Mouse (Mus musculus): ENCODE measurements around the gene Klrg1.

Klrg1 gene

DNA sequence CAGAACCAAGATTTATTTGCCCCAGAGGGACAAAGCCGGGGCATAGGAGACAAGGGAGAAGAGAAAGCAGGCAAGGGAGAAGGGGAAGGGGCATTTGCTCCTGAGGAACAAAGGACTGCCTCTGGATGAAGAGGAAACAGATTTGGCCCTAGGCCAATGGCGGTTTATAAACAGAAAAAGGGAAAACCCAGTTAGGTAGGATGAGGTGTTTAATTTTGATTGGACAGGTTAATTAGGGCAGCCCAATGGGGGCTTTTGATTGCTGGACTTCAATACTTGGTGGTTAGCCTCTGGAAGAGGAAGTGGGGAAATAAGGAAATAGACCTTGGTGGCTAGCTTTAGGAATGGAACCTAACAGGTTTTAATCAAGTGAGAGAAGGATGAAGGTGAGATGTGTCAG, 9.5 kb upstream of the Klrg1 start:
- DNase-seq (ENCODE audit: low spot score in 2 of 2) = no peak

DNA sequence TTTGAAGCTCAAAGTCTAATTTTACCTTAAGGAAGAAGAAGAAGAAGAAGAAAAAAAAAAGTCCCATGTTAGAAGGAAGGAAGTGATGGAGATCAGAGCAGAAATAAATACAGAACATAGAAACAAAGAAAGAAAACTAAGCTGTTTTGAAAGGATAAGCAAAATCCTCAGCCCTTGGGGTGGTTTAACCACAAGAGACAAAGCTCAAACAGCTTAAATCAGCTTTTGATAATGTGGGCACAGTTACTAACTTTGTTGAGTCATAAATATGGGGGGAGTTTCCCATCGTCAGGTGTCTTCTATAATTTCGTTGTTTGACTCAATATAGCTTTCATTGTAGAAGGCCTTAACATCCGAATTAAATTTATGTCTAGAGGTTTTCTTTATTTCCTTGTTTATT, 9.1 kb upstream of the Klrg1 start:
- no peak for DNase-seq (ENCODE audit: low spot score in 2 of 2)

DNA sequence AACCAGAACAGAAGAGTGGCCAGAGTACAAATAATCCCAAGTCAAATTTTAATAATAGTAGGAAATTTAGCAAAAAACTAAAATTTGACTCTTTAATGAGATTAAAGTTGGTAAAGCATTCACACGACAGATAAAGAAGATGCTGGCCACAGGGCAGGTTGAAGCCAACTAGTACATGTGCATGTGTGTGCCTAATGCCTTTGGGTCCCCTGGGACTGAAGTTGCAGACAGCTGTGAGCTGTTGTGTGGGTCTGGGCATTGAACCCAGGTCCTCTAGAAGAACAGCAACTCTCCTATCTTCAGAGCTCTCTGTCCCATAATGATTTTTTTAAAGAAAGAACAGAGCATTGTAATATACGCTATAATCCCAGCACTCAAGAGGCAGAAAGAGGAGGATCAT, 8.6 kb upstream of the Klrg1 start:
- no peak for DNase-seq (ENCODE audit: low spot score in 2 of 2)

DNA sequence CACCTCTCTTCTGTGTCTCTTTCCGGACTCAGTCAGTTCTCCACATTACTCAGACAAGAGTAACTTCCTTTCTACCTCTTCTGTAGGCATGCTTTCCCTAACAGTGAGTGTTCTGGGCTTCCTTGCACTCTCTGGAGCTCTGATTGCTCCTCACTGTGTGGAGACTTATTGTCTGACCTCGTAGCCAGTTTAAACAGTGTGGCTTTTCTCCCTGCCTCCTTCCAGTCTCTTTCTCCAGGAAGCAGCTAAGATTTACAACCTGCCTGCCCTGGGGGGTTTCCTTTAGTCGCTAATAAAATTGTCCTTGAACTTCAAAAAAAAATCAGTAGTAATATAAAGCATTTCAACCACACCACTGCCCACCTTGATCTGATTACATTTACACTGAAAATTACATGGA, 7.6 kb upstream of the Klrg1 start:
- DNase-seq (ENCODE audit: low spot score in 2 of 2) = no peak

DNA sequence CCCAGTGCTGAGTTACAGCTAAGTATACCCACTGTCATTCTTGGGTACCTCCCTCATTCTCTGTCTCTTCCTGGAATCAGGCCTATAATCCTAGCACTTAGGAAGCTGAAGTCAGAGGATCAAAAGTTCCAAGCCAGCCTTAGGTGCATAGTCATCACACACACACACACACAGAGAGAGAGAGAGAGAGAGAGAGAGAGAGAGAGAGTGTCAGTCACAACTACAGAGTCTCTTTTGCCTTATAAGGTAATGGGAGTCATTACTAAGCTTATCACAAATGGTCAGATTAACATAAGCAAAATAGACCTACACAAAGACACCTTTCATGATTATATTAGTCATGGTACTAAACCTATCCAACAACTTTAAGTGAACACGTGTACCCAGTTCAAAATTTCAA, 6.6 kb upstream of the Klrg1 start:
- DNase-seq (ENCODE audit: low spot score in 2 of 2) = no peak

DNA sequence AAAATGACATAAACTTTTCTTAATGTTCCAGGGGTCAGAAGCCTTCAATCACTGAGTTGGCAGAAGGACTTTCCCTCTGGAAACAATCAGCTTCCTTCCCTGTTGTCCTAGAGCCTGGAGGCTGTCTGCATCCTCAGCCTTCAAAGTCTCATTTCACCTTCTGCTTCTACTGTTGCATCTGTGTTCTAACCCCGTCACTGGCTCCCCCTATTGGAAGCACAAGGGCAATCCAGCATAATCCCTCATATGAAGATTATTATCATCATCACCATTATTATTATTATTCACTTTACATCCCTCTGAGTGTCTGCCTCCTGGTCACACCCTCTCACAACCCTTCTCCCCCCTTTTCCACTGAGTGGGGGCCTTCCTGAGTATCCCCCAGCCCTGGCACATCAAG, 5.6 kb upstream of the Klrg1 start:
- DNase-seq (ENCODE audit: low spot score in 2 of 2) = no peak

DNA sequence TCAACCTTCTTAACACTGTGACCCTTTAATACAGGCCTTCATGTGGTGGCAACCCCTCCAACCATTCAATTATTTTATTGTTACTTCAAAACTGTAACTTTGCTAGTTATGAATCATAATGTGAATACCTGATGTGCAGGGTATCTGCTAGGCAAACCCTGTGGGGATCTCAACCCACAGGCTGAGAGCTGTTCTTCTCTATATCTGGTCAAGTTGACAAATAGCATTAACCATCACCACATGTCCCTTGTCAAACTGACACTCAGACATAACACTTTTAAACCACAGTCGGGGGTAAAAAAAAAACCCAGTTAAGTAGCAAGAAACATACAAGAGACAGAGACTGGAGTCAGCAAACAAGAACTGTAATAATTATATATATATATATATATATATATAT, 2.1 kb upstream of the Klrg1 start:
- DNase-seq (ENCODE audit: low spot score in 2 of 2) = no peak

DNA sequence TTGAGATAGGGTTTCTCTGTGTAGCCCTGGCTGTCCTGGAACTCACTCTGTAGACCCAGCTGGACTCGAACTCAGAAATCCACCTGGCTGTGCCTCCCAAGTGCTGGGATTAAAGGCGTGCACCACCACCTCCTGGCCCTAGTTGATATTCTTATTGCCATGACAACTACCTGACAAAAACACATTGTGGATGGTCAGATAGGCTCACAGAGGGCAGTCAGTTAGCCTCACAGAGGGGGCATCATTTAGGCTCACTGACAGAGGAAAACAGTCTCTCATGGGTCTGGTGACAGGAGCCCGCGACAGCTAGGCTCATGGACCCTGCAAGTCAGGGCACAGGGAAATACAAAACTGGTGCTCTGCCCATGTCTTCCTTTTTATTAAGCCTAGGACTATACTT, 1.6 kb upstream of the Klrg1 start:
- DNase-seq (ENCODE audit: low spot score in 2 of 2) = no peak

DNA sequence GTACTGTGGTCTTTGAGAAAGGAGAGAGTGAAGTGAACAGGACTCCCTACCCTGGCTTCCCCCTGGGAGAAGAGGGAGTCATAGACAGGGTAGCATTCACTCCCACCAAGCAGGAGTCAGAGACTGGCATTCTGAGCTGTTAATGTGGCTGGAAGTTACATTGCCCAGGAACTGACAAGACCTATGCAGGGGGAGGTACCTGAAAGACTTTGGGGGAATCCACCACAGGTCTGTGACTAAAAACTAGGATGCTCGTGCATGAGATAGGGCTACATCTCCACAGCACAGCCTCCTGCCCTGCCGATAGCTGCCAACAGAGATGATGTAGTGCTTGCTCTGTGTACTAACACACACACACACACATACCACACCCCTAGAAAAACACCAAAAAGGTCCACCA, 747 bp upstream of the Klrg1 start:
- DNase-seq (ENCODE audit: low spot score in 2 of 2) = no peak

DNA sequence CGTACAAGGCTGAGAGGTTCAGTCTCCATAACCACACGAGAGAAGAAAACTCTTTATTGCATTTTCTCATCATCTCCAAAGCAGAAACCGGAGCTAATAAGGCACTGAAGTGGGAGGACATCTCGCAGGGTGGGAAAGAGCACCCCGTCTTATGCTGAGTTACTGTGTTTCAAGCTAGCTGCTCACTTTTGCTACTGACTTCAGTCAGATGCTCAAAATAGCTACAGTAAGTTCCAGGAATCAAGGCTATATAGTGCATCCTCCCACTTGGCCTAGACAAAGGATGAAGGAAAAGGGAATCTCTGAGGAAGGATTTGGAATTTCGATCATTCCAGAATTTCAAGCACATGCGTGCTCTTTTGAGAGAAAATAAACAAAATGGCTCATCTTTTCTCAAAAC, 6.1 kb downstream of the Klrg1 start:
- DNase-seq (ENCODE audit: low spot score in 2 of 2) = no peak

DNA sequence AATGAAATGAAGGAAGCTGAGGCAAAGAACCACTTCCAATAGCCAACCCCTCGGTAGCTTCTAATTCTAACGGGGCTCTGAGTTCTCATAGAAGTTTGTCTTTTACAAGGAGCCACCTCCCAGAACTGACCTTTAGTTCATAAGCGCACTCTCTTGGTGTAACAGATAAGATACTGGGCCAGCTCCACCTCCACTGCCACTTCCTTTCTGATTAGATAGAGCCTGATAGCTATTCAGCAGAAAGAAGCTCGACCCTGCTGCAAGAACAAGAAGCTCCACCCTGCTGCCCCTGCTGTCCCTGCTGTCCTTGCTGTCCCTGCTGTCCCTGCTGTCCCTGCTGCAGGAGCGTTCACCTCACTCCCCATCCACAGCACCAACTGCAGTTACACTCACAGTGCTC, 8.1 kb downstream of the Klrg1 start:
- no peak for DNase-seq (ENCODE audit: low spot score in 2 of 2)

DNA sequence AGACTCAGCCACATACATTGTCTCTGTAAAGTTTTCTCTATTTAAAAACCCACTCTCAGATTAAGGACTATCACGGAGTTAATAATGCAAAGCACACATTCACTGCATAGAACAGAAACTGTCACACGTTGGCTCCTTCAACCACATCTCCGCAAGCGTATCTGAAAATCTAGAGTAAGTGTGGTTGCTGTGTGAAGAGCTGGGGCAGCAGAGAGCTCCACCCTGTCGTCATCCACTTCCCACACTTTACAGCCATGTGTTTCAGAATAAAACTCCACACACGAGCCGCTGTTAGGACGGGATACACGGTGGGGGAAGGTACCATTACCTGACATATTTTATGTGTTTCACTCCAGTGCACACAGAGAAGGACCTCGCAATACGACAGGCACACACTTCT, 12.5 kb downstream of the Klrg1 start:
- DNase-seq (ENCODE audit: low spot score in 2 of 2) = no peak

DNA sequence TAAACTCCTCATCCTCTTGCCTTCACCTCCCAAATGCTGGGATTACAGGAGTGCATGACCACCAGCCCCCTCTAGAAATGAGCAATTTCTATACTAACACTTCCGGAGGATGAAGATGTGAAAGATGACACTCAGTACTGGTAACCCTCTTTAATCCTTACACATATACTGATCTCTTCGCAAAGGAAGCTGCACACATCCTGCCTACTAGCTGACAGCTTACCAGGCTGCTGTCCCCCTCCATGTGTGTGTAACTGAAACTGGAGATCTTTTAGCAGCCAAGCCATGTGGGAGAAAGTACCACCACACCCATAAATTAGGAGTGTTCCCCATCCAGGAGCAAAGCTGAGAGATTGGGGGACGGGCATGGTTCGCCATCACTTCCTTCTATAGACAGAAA, 13.5 kb downstream of the Klrg1 start:
- no peak for DNase-seq (ENCODE audit: low spot score in 2 of 2)

DNA sequence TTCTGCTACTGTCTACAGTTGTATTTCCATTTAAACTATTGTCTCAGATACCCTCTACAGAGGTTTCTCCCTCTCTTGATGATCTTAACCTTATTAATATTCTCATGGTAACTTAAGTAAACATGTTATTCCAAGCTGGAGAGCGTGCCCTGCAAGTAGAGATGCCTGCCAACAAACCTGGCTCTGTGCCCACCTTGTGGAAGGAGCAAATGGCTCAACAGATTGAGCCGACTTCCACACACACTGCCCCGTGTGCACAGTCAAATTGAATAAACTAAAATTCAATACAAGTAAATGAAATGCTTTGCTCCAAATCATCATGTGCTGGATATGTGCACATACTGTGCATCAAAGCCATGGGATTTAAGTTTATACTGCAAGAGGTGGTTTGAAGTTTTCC, 14.1 kb downstream of the Klrg1 start:
- DNase-seq (ENCODE audit: low spot score in 2 of 2) = peak in 1 of 2 experiments; percentile 8

DNA sequence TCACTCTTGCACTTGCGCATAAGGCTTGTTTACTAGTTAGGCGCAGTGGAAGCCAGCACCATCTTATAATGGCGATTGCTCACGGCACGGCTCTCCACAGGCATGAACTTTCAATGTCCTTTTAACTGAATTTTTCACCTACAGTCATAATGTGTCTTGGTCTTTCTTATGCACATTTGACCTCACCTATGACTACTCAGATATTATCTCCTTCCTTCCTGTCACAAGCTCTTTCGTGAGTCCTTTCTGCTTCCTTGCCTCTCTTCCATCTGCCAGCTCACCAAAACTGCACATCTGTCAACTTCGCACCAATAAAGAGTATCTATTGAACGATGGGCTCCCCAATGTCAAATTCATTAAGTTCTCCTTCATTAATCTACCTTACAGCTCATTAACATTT, 20.1 kb downstream of the Klrg1 start:
- no peak for DNase-seq (ENCODE audit: low spot score in 2 of 2)

DNA sequence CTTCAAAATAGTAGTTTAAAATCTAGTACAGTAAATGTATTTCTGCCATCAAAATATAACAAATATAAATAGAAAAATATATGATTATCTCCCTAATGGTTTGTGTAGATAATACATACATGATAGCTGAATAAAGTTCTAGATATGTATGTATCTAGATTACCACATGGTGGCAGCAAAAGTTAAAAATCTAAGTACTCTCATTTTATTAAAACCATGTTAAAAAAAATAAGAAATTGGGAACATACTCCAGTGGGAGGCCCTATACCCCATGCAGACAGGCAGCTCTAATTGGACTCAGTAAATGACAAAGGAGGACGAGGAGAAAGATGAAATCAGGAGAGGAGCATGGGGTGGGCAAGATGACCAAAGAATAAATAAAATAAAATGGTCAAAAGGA, 30.5 kb downstream of the Klrg1 start:
- no peak for DNase-seq (ENCODE audit: low spot score in 2 of 2)

DNA sequence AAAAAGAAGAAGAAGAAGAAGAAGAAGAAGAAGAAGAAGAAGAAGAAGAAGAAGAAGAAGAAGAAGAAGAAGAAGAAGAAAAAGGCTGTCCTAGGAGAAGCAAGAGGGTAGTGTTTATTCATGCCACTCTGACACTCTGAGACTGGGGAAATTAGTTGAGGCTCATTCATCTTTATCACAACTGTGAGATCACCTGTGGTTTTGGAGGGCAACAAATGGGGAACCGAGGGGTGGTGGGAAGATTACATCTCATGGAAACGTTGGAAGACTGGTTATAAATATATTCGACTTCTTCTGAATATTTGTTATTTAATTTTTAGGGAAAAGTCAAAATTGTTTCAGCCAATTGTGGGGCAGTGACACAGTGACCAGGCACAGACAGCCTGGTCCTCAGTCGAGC, 32.6 kb downstream of the Klrg1 start:
- DNase-seq (ENCODE audit: low spot score in 2 of 2) = no peak
